Mouse (Mus musculus) spleen, postnatal 14 days (tissue): ENCODE data around the gene Zc3h12d.

ENCODE experiments used
- DNase-seq, 2 experiments: peaks; one replicate each; pipeline ENCODE4 v3.0.0; 2021 to 2022; ENCODE audit warnings: low spot score in 2 of 2

Gene Zc3h12d

GRCm38 (mm10) chr10:7832171-7832676, at the start of gene Zc3h12d:
Gene Zc3h12d (plus strand): TSS chr10:7832470.
- DNase-seq = peak; percentile 31 to 39

- no peak for DNase-seq
Observed at GRCm38 (mm10) chr10:7787319-7787718, 45.0 kb upstream of the Zc3h12d start.

GRCm38 (mm10) chr10:7792254-7792750, 40.0 kb upstream of the Zc3h12d start:
- DNase-seq = no peak

GRCm38 (mm10) chr10:7792751-7793385, 39.4 kb upstream of the Zc3h12d start, which contains the start of the genes Ginm1 and Ppil4:
Gene Ginm1 (minus strand): TSS chr10:7792824.
Gene Ppil4 (plus strand): TSS chr10:7792891.
- peak; percentile 77 to 89 for DNase-seq

GRCm38 (mm10) chr10:7801258-7801657, 31.0 kb upstream of the Zc3h12d start:
- no peak for DNase-seq

GRCm38 (mm10) chr10:7802519-7803140, 29.6 kb upstream of the Zc3h12d start:
- DNase-seq = no peak

GRCm38 (mm10) chr10:7809937-7810336, 22.3 kb upstream of the Zc3h12d start:
- peak in 1 of 2 experiments; percentile 25 for DNase-seq

- DNase-seq = no peak
Observed at GRCm38 (mm10) chr10:7816476-7816875, 15.8 kb upstream of the Zc3h12d start.

- DNase-seq = no peak
Observed at GRCm38 (mm10) chr10:7818676-7819075, 13.6 kb upstream of the Zc3h12d start.

GRCm38 (mm10) chr10:7819156-7819555, 13.1 kb upstream of the Zc3h12d start:
- DNase-seq = no peak

- no peak for DNase-seq
Observed at GRCm38 (mm10) chr10:7819603-7820002, 12.7 kb upstream of the Zc3h12d start.

- no peak for DNase-seq
Observed at GRCm38 (mm10) chr10:7820171-7820570, 12.1 kb upstream of the Zc3h12d start.

GRCm38 (mm10) chr10:7821981-7822380, 10.3 kb upstream of the Zc3h12d start:
- no peak for DNase-seq

- no peak for DNase-seq
Observed at GRCm38 (mm10) chr10:7824663-7825280, 7.5 kb upstream of the Zc3h12d start.

- DNase-seq = no peak
Observed at GRCm38 (mm10) chr10:7825281-7825665, 7.0 kb upstream of the Zc3h12d start.

- DNase-seq = no peak
Observed at GRCm38 (mm10) chr10:7826106-7826505, 6.2 kb upstream of the Zc3h12d start.

- peak in 1 of 2 experiments; percentile 44 for DNase-seq
Observed at GRCm38 (mm10) chr10:7833377-7834165, 1.3 kb downstream of the Zc3h12d start.

- DNase-seq = no peak
Observed at GRCm38 (mm10) chr10:7834671-7835225, 2.5 kb downstream of the Zc3h12d start.

- no peak for DNase-seq
Observed at GRCm38 (mm10) chr10:7836902-7837301, 4.6 kb downstream of the Zc3h12d start.

- DNase-seq = no peak
Observed at GRCm38 (mm10) chr10:7837446-7837845, 5.2 kb downstream of the Zc3h12d start.

- DNase-seq = no peak
Observed at GRCm38 (mm10) chr10:7838036-7838435, 5.8 kb downstream of the Zc3h12d start.
